Mouse (Mus musculus) embryonic facial prominence, embryonic 11.5 days (tissue): ENCODE data around the gene Htra2. TPM values are rescaled to one million over a fixed set of nuclear protein-coding genes. Genes with fewer than 3 reads are reported as not detected.

Source experiments
- ATAC-seq: fragments of 200-750 bp; cut with Nextera tagmentation; replicated peaks from 2 replicates; pipeline ENCODE4 v1.8.0; 2017; ENCODE audit warnings: low read depth; ENCODE audit not compliant: insufficient number of reproducible peaks, low FRiP score, low TSS enrichment
- DNase-seq: peaks from one replicate; pipeline ENCODE4 v3.0.0-alpha.2; 2015; ENCODE audit warnings: low spot score
- H3K27ac ChIP-seq: fragments of 300-500 bp; sonication (generic); replicated peaks from 2 replicates; pipeline ENCODE4 v1.5.1; 2014; ENCODE audit warnings: mild to moderate bottlenecking, low read depth, low read length, control low read depth
- H3K27me3 ChIP-seq: fragments of 300-500 bp; sonication (generic); 2 replicates; pipeline ENCODE4 v1.6.1; 2014; ENCODE audit warnings: mild to moderate bottlenecking, low read length, moderate library complexity, mixed read lengths; ENCODE audit not compliant: control insufficient read depth, insufficient read depth
- H3K36me3 ChIP-seq: fragments of 300-500 bp; sonication (generic); replicated peaks from 2 replicates; pipeline ENCODE4 v1.6.1; 2014; ENCODE audit warnings: low read depth, mild to moderate bottlenecking, low read length, moderate library complexity, mixed read lengths; ENCODE audit not compliant: control insufficient read depth, insufficient read depth
- H3K4me1 ChIP-seq: fragments of 300-500 bp; sonication (generic); 2 replicates; pipeline ENCODE4 v1.6.1; 2014; ENCODE audit warnings: low read length, mixed read lengths; ENCODE audit not compliant: control insufficient read depth, insufficient read depth
- H3K4me2 ChIP-seq: fragments of 300-500 bp; sonication (generic); 2 replicates; pipeline ENCODE4 v1.6.1; 2014; ENCODE audit warnings: low read depth, mild to moderate bottlenecking, control low read depth, low read length, moderate library complexity
- H3K4me3 ChIP-seq: fragments of 300-500 bp; sonication (generic); 2 replicates; pipeline ENCODE4 v1.5.1; 2014; ENCODE audit warnings: low read depth, low read length, control low read depth
- H3K9ac ChIP-seq: fragments of 300-500 bp; sonication (generic); replicated peaks from 2 replicates; pipeline ENCODE4 v1.6.1; 2014; ENCODE audit warnings: mild to moderate bottlenecking, control low read depth, low read length
- H3K9me3 ChIP-seq: fragments of 300-500 bp; sonication (generic); replicated peaks from 2 replicates; pipeline ENCODE4 v1.6.1; 2016; ENCODE audit warnings: mild to moderate bottlenecking, low read length, inconsistent platforms, mixed read lengths; ENCODE audit not compliant: control insufficient read depth
- WGBS: fragments of 180-500 bp; shearing (Covaris S2); extraction: QIAGEN DNeasy Blood & Tissue Kit; methylation state at CpG from one replicate; pipeline ENCODE4 v1.1.7; 2014; 5-methylcytosine and 5-hydroxymethylcytosine counted together
- polyA plus RNA-seq: library from polyadenylated mRNA; unstranded; fragments of >200 nt; fragmentation: Nextera tagmentation; extraction: Ambion mirVana; gene quantifications from 2 replicates; pipeline ENCODE4 v1.2.1, GENCODE M21; 2014

The Htra2 gene
- polyA plus RNA-seq, 1 experiment from 2014 or later, result 33.3 TPM

DNA sequence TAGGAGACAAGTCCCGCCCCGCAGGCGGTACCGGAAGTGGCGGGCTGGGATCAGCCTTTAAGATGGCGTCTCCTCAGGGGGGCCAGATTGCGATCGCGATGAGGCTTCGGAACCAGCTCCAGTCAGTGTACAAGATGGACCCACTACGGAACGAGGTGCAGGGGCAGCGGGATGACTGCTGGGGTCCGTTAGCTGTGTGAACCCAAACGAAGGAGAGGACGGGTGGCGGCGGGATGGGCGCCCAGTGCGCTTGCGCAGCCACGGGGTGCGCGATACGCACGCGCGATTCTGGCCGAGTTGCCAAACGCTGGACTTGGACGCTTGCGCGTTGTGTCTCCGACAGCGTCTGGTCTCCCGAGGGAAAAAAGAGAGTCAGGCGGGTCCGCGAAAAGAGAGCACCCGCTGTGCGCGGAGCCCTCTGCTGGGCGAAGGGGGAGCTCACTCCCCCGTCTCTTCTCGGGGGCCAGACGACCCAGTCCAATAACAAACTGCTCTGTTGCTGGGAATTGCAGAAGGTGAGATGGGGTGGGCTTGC is 23.3 kb upstream of the Htra2 start:
- peaks cover 18% of the 10 kb centered on the region for H3K27me3 ChIP-seq
- no peaks in the 10 kb centered on the region for H3K36me3 ChIP-seq
- peak; percentile 82 for ATAC-seq
- H3K9me3 ChIP-seq, result no peaks in the 10 kb centered on the region
- peak overlapping the region; percentile 63 for H3K9ac ChIP-seq
- H3K4me2 ChIP-seq, result peak overlapping the region; percentile 65
- DNase-seq, result peak; percentile 93
- H3K4me1 ChIP-seq, result no peaks in the 10 kb centered on the region
- peak overlapping the region; percentile 71 for H3K27ac ChIP-seq
- WGBS, result 0% methylated on average over 38 of the region's 46 CpGs
- H3K4me3 ChIP-seq, result peak overlapping the region; percentile 45

DNA sequence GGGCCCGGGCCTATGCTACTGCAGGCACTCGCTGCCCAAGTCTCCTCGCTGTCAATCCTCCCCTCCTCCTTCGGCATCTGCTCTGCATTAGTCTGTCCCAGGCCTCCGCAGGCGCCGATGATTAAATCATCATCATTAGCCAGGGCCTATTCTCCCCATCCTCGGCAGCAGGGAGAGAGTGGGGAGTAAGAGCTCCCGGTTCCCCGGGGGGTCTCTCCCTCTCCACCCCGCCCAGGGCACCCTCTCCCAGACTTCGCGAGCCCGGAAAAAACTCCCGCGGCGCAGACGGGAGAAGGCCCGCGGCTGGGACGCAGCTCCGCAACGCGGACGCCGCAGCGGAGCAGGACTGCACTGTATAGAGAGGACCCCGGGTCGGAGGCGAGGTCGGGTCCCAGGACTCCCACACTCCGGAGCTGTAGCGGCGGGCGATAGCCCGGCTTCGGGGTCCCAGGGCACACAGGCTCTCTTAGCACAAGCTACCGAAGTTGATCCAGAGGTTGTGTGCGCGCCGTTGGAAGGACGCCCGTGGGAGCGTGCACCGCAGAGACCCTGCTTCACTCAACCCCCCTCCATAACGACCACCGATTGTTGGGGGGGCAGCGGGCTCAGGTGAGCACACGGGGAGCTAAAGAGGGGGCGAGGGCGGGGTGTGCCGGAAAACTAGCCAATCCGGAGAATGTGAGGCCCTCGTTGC is 22.7 kb upstream of the Htra2 start, which contains the start of gene Pcgf1:
Gene Pcgf1, plus strand, starts transcription at position 240 of the 694 bp plus-strand sequence.
- Histone ChIP-seq H3K36me3 (no peaks in the 10 kb centered on the region), H3K4me3 (peak within 1 kb of the TSS; percentile 45), H3K4me1 (no peaks in the 10 kb centered on the region), H3K27me3 (peaks cover 14% of the 10 kb centered on the region), H3K4me2 (peak within 1 kb of the TSS; percentile 75), H3K27ac (peak within 1 kb of the TSS; percentile 71), H3K9me3 (no peaks in the 10 kb centered on the region), H3K9ac (peak within 1 kb of the TSS; percentile 63)
- DNase-seq, result peak; percentile 100
- WGBS, result under 1% methylated on average over 54 of the region's 54 CpGs
- ATAC-seq, result peak; percentile 84

- H3K27ac ChIP-seq, result no peak overlapping the region
- WGBS, result 19% methylated on average over 2 of the region's 2 CpGs
- H3K4me3 ChIP-seq, result no peak overlapping the region
- peaks cover 38% of the 10 kb centered on the region for H3K27me3 ChIP-seq
- peaks cover 4% of the 10 kb centered on the region for H3K4me1 ChIP-seq
- ATAC-seq (no peak), DNase-seq (no peak)
- H3K9me3 ChIP-seq, result no peaks in the 10 kb centered on the region
- no peak overlapping the region for H3K9ac ChIP-seq
- no peaks in the 10 kb centered on the region for H3K36me3 ChIP-seq
- H3K4me2 ChIP-seq, result no peak overlapping the region
Measured at GRCm38 (mm10) chr6:83074979-83075378, 19.9 kb upstream of the Htra2 start.

GRCm38 (mm10) chr6:83071220-83071619 is 16.1 kb upstream of the Htra2 start:
- Histone ChIP-seq H3K27me3 (peaks cover 73% of the 10 kb centered on the region), H3K27ac (no peak overlapping the region), H3K36me3 (no peaks in the 10 kb centered on the region), H3K4me3 (peak overlapping the region; percentile 30), H3K4me2 (peak overlapping the region; percentile 33), H3K9me3 (no peaks in the 10 kb centered on the region), H3K4me1 (peaks cover 6% of the 10 kb centered on the region), H3K9ac (peak overlapping the region; percentile 13; the same call in 1 of the 2 replicates)
- DNase-seq, result no peak
- peak; percentile 52 for ATAC-seq
- WGBS, result under 1% methylated on average over 21 of the region's 24 CpGs

DNA sequence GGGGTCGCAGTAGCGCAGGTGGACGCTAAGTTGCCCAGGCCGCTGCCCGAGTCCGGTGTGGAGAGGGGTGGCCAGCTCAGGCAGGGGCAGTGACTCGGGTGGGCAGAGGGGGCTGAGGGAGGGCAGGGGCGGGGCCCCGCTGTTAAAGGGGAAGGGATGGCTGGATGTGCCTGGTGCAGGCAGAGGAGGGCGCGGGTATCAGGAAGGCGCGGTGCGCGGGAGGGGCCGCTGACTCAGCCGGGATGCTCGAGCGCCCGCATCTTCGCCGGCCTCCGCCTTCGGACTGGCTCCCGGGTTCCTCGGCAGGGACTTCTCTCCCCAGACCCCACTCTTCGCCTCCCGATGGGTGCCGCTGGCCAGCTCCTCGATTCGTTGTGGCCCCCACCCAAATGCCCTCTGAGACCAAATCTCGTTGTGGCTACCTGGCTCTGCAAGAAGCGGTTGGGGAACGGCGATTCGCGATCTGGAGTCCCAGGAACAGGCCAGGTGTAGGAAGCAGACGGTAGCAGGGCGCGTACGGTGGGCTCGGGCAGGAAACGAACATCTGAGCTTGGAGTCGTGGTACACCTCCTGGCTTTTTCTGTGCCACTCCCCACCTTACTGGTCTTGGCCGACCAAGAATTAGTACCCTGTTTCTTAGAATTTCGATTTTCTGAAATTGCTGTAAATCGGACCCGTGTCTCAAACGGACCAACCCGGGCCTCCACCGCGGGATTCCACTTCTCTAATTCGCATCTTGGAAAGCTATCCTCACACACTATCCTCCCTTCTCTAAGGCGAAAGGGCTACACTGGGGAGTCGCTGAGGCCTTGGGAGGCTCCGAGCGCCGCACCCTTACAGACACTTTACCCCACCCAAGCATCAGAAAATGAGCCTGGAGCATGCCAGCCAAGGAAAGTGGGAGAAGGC is 15.5 kb upstream of the Htra2 start:
- no peaks in the 10 kb centered on the region for H3K9me3 ChIP-seq
- peaks cover 6% of the 10 kb centered on the region for H3K4me1 ChIP-seq
- H3K27ac ChIP-seq, result 0 out of 2 replicates have a peak overlapping the region, but pooled peaks have one; percentile 28
- H3K36me3 ChIP-seq, result no peaks in the 10 kb centered on the region
- no peak for DNase-seq
- H3K4me3 ChIP-seq, result peak overlapping the region; percentile 30
- H3K27me3 ChIP-seq, result peaks cover 80% of the 10 kb centered on the region
- WGBS, result under 1% methylated on average over 51 of the region's 58 CpGs
- peak overlapping the region; percentile 46 for H3K4me2 ChIP-seq
- H3K9ac ChIP-seq, result peak overlapping the region; percentile 30; the same call in 1 of the 2 replicates
- ATAC-seq, result peak; percentile 11; the same call in 1 of the 2 replicates

DNA sequence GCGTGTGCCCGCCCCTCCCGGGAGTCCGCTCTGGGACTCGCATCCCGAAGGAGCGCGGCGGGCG is 15.0 kb upstream of the Htra2 start, which contains the start of gene Tlx2:
Gene Tlx2, minus strand, starts transcription at position 47 of the 64 bp plus-strand sequence.
- no peak for ATAC-seq
- 0 out of 2 replicates have a peak within 1 kb of the TSS, but pooled peaks have one; percentile 28 for H3K27ac ChIP-seq
- peaks cover 6% of the 10 kb centered on the region for H3K4me1 ChIP-seq
- H3K36me3 ChIP-seq, result no peaks in the 10 kb centered on the region
- H3K9ac ChIP-seq, result peak within 1 kb of the TSS; percentile 30
- no peaks in the 10 kb centered on the region for H3K9me3 ChIP-seq
- H3K27me3 ChIP-seq, result peaks cover 85% of the 10 kb centered on the region
- H3K4me2 ChIP-seq, result peak within 1 kb of the TSS; percentile 46
- H3K4me3 ChIP-seq, result peak within 1 kb of the TSS; percentile 30
- WGBS, result 1% methylated on average over 10 of the region's 10 CpGs
- DNase-seq, result no peak

DNA sequence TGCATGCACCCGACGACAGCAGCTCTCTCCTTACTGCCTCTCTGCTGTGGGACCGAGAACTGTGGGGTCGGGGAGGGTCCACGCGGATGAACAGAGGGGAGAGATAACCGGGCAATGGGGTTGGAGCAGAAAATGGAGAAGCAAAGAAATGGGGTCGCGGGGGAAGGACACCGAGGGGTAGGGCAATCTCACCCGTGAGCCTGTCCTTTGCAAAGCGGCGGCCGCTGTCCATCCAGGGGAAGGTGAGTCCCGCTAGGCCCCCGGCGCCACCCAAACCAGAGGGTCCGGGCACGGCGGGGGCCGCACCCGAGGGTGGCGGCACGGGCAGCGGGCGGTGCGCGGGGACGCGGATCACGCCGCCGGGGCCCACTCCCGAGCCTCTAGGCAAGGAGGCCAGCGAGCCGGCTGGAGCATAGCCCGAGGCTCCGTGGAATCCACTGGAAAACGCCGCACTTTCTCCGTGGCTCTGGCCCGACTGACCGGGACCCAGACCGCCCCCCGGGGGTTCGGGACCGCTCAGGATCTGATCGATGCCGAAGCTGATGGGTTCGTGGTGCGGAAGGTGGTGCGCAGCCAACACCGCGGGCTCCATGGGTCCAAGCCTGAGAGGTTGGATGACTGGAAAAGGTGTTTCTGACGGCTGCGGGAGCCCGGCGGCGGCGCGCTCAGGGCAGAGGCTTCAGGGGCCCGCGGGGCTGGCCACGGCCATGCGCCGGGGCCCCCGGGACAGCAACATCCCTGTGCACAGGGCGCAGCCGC is 14.6 kb upstream of the Htra2 start:
- Histone ChIP-seq H3K4me2 (peak overlapping the region; percentile 46), H3K9ac (no peak overlapping the region; the same call in none of the 2 replicates), H3K27me3 (peaks cover 86% of the 10 kb centered on the region), H3K36me3 (no peaks in the 10 kb centered on the region), H3K4me3 (peak overlapping the region; percentile 30), H3K27ac (no peak overlapping the region), H3K4me1 (peaks cover 6% of the 10 kb centered on the region), H3K9me3 (no peaks in the 10 kb centered on the region)
- 3% methylated on average over 69 of the region's 69 CpGs for WGBS
- DNase-seq (no peak), ATAC-seq (peak; percentile 10; the same call in 1 of the 2 replicates)
